Mouse (Mus musculus) lung, postnatal 0 days (tissue): ENCODE results near the gene H2al3.

Experiments used
- CTCF ChIP-seq: IDR thresholded peaks from 2 replicates; pipeline ENCODE4 v1.5.1; 2016; ENCODE audit warnings: antibody characterized with exemption, mild to moderate bottlenecking
- EP300 ChIP-seq: IDR thresholded peaks from 2 replicates; pipeline ENCODE4 v1.6.1; 2016; ENCODE audit warnings: antibody characterized with exemption, mild to moderate bottlenecking, control low read depth

DNA sequence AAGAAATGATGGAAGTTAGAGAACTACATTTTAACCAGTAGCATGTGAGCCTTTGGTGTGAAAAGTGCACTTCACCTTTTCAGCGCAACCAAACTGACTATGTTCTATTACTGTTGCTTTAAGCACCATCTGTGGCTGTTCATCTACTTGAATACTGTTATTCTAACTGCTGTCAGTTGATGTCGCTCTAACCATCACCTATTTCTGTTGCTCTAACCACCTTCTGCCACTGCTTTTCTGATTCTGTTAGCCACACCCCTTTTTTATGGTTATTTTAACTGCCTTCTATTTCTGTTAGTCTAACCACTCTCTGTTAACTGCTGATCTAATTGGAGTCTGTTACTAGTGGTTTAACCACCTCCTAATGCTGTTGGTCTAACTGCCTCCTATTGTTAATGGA, 14.7 kb upstream of the H2al3 start:
- TF ChIP-seq CTCF, result 0 out of 2 replicates have a peak, but pooled peaks have one; percentile 8
- no peak for TF ChIP-seq EP300
